Mouse (Mus musculus) embryonic facial prominence, embryonic 11.5 days (tissue): Measurements from ENCODE around the gene 4933427I04Rik. TPM values are rescaled to one million over a fixed set of nuclear protein-coding genes. Genes with fewer than 3 reads are reported as not detected.

Experiments used
- ATAC-seq: fragments of 200-750 bp; cut with Nextera tagmentation; replicated peaks from 2 replicates; pipeline ENCODE4 v1.8.0; 2017; ENCODE audit warnings: low read depth; ENCODE audit not compliant: insufficient number of reproducible peaks, low FRiP score, low TSS enrichment
- DNase-seq: peaks from one replicate; pipeline ENCODE4 v3.0.0-alpha.2; 2015; ENCODE audit warnings: low spot score
- H3K27ac ChIP-seq: fragments of 300-500 bp; sonication (generic); replicated peaks from 2 replicates; pipeline ENCODE4 v1.5.1; 2014; ENCODE audit warnings: mild to moderate bottlenecking, low read depth, low read length, control low read depth
- H3K27me3 ChIP-seq: fragments of 300-500 bp; sonication (generic); 2 replicates; pipeline ENCODE4 v1.6.1; 2014; ENCODE audit warnings: mild to moderate bottlenecking, low read length, moderate library complexity, mixed read lengths; ENCODE audit not compliant: control insufficient read depth, insufficient read depth
- H3K36me3 ChIP-seq: fragments of 300-500 bp; sonication (generic); replicated peaks from 2 replicates; pipeline ENCODE4 v1.6.1; 2014; ENCODE audit warnings: low read depth, mild to moderate bottlenecking, low read length, moderate library complexity, mixed read lengths; ENCODE audit not compliant: control insufficient read depth, insufficient read depth
- H3K4me1 ChIP-seq: fragments of 300-500 bp; sonication (generic); 2 replicates; pipeline ENCODE4 v1.6.1; 2014; ENCODE audit warnings: low read length, mixed read lengths; ENCODE audit not compliant: control insufficient read depth, insufficient read depth
- H3K4me2 ChIP-seq: fragments of 300-500 bp; sonication (generic); 2 replicates; pipeline ENCODE4 v1.6.1; 2014; ENCODE audit warnings: low read depth, mild to moderate bottlenecking, control low read depth, low read length, moderate library complexity
- H3K4me3 ChIP-seq: fragments of 300-500 bp; sonication (generic); 2 replicates; pipeline ENCODE4 v1.5.1; 2014; ENCODE audit warnings: low read depth, low read length, control low read depth
- H3K9ac ChIP-seq: fragments of 300-500 bp; sonication (generic); replicated peaks from 2 replicates; pipeline ENCODE4 v1.6.1; 2014; ENCODE audit warnings: mild to moderate bottlenecking, control low read depth, low read length
- H3K9me3 ChIP-seq: fragments of 300-500 bp; sonication (generic); replicated peaks from 2 replicates; pipeline ENCODE4 v1.6.1; 2016; ENCODE audit warnings: mild to moderate bottlenecking, low read length, inconsistent platforms, mixed read lengths; ENCODE audit not compliant: control insufficient read depth
- WGBS: fragments of 180-500 bp; shearing (Covaris S2); extraction: QIAGEN DNeasy Blood & Tissue Kit; methylation state at CpG from one replicate; pipeline ENCODE4 v1.1.7; 2014; 5-methylcytosine and 5-hydroxymethylcytosine counted together
- polyA plus RNA-seq: library from polyadenylated mRNA; unstranded; fragments of >200 nt; fragmentation: Nextera tagmentation; extraction: Ambion mirVana; gene quantifications from 2 replicates; pipeline ENCODE4 v1.2.1, GENCODE M21; 2014

Gene 4933427I04Rik
- 0.10 TPM in 1 of 2 replicates, not detected in the other for polyA plus RNA-seq

- WGBS, result 82% methylated on average over 3 of the region's 3 CpGs
- H3K9me3 ChIP-seq, result no peaks in the 10 kb centered on the region
- no peaks in the 10 kb centered on the region for H3K27me3 ChIP-seq
- no peak within 1 kb of the TSS for H3K27ac ChIP-seq
- DNase-seq (no peak), ATAC-seq (no peak)
- no peak within 1 kb of the TSS for H3K9ac ChIP-seq
- no peaks in the 10 kb centered on the region for H3K4me1 ChIP-seq
- H3K4me3 ChIP-seq, result no peak within 1 kb of the TSS
- no peaks in the 10 kb centered on the region for H3K36me3 ChIP-seq
- H3K4me2 ChIP-seq, result no peak within 1 kb of the TSS
These were observed at the start of gene 4933427I04Rik for GRCm38 (mm10) chr4:123859379-123859778. 4933427I04Rik (plus strand) TSS chr4:123859679.

GRCm38 (mm10) chr4:123810475-123811295, 48.8 kb upstream of the 4933427I04Rik start:
- no peaks in the 10 kb centered on the region for H3K27me3 ChIP-seq
- H3K27ac ChIP-seq, result no peak overlapping the region
- DNase-seq (no peak), ATAC-seq (no peak)
- no peak overlapping the region for H3K4me3 ChIP-seq
- WGBS, result 82% methylated on average over 12 of the region's 12 CpGs
- H3K36me3 ChIP-seq, result no peaks in the 10 kb centered on the region
- H3K9ac ChIP-seq, result no peak overlapping the region
- no peaks in the 10 kb centered on the region for H3K4me1 ChIP-seq
- no peak overlapping the region for H3K4me2 ChIP-seq
- H3K9me3 ChIP-seq, result no peaks in the 10 kb centered on the region

- H3K27me3 ChIP-seq, result no peaks in the 10 kb centered on the region
- H3K9ac ChIP-seq, result no peak overlapping the region
- H3K4me1 ChIP-seq, result no peaks in the 10 kb centered on the region
- WGBS, result 82% methylated on average over 3 of the region's 3 CpGs
- no peak overlapping the region for H3K4me3 ChIP-seq
- ATAC-seq (no peak), DNase-seq (no peak)
- H3K9me3 ChIP-seq, result no peaks in the 10 kb centered on the region
- no peak overlapping the region for H3K4me2 ChIP-seq
- no peaks in the 10 kb centered on the region for H3K36me3 ChIP-seq
- no peak overlapping the region for H3K27ac ChIP-seq
These were observed 47.0 kb upstream of the 4933427I04Rik start for GRCm38 (mm10) chr4:123812525-123812924.

GRCm38 (mm10) chr4:123814030-123814501, 45.4 kb upstream of the 4933427I04Rik start:
- DNase-seq (no peak), ATAC-seq (no peak)
- H3K9me3 ChIP-seq, result no peaks in the 10 kb centered on the region
- H3K36me3 ChIP-seq, result no peaks in the 10 kb centered on the region
- H3K4me3 ChIP-seq, result no peak overlapping the region
- no peaks in the 10 kb centered on the region for H3K27me3 ChIP-seq
- WGBS, result 74% methylated on average over 7 of the region's 7 CpGs
- H3K27ac ChIP-seq, result no peak overlapping the region
- no peaks in the 10 kb centered on the region for H3K4me1 ChIP-seq
- no peak overlapping the region for H3K4me2 ChIP-seq
- no peak overlapping the region for H3K9ac ChIP-seq

- no peaks in the 10 kb centered on the region for H3K27me3 ChIP-seq
- H3K4me3 ChIP-seq, result no peak overlapping the region
- no peaks in the 10 kb centered on the region for H3K9me3 ChIP-seq
- H3K4me2 ChIP-seq, result no peak overlapping the region
- H3K27ac ChIP-seq, result no peak overlapping the region
- 49% methylated on average over 4 of the region's 4 CpGs for WGBS
- DNase-seq, result peak; percentile 17
- H3K36me3 ChIP-seq, result no peaks in the 10 kb centered on the region
- no peak for ATAC-seq
- H3K4me1 ChIP-seq, result no peaks in the 10 kb centered on the region
- no peak overlapping the region for H3K9ac ChIP-seq
These were observed 40.3 kb upstream of the 4933427I04Rik start for GRCm38 (mm10) chr4:123819093-123819610.

GRCm38 (mm10) chr4:123842126-123842525, 17.4 kb upstream of the 4933427I04Rik start:
- ATAC-seq (no peak), DNase-seq (no peak)
- WGBS, result 77% methylated on average over 8 of the region's 8 CpGs
- Histone ChIP-seq H3K9me3 (no peaks in the 10 kb centered on the region), H3K36me3 (no peaks in the 10 kb centered on the region), H3K4me3 (no peak overlapping the region), H3K4me1 (no peaks in the 10 kb centered on the region), H3K27me3 (no peaks in the 10 kb centered on the region), H3K4me2 (no peak overlapping the region), H3K9ac (no peak overlapping the region), H3K27ac (no peak overlapping the region)

- 74% methylated on average over 4 of the region's 4 CpGs for WGBS
- Histone ChIP-seq H3K27ac (no peak overlapping the region), H3K9ac (no peak overlapping the region), H3K36me3 (no peaks in the 10 kb centered on the region), H3K4me1 (no peaks in the 10 kb centered on the region), H3K27me3 (no peaks in the 10 kb centered on the region), H3K9me3 (no peaks in the 10 kb centered on the region), H3K4me3 (no peak overlapping the region), H3K4me2 (no peak overlapping the region)
- no peak for ATAC-seq
- no peak for DNase-seq
These were observed 2.6 kb upstream of the 4933427I04Rik start for GRCm38 (mm10) chr4:123856888-123857287.

- ATAC-seq (no peak), DNase-seq (no peak)
- Histone ChIP-seq H3K9me3 (no peaks in the 10 kb centered on the region), H3K27me3 (no peaks in the 10 kb centered on the region), H3K4me2 (no peak overlapping the region), H3K4me3 (no peak overlapping the region), H3K4me1 (no peaks in the 10 kb centered on the region), H3K36me3 (no peaks in the 10 kb centered on the region), H3K27ac (no peak overlapping the region), H3K9ac (no peak overlapping the region)
- 84% methylated on average over 7 of the region's 7 CpGs for WGBS
These were observed 1.4 kb upstream of the 4933427I04Rik start for GRCm38 (mm10) chr4:123858090-123858489.
